Mouse (Mus musculus) myocyte (in vitro differentiated cells): Measurements from ENCODE around the gene Pate3. TPM values are rescaled to one million over a fixed set of nuclear protein-coding genes. Genes with fewer than 3 reads are reported as not detected.
A peak's percentile ranks its signal among the peaks of the same experiment; 100 is the strongest.
"Not testable (repeated sequence)": the region's sequence is repeated elsewhere in the genome, so short reads cannot be mapped to it uniquely, and the experiment has no call there.

Experiments used
- H3K27me3 ChIP-seq: one replicate; pipeline ENCODE4 v1.6.1; 2011; ENCODE audit not compliant: control insufficient read depth, insufficient read depth, insufficient read length
- H3K36me3 ChIP-seq: one replicate; pipeline ENCODE4 v1.6.1; 2011; ENCODE audit not compliant: control insufficient read depth, insufficient read depth
- H3K4me2 ChIP-seq: one replicate; pipeline ENCODE4 v1.6.1; 2011; ENCODE audit warnings: low read depth, control low read depth
- H3K4me3 ChIP-seq: one replicate; pipeline ENCODE4 v1.5.1; 2011; ENCODE audit warnings: mild to moderate bottlenecking, control low read depth, moderate library complexity
- H3K79me2 ChIP-seq: one replicate; pipeline ENCODE4 v1.6.1; 2011; ENCODE audit not compliant: control insufficient read depth, insufficient read depth
- H3ac ChIP-seq: one replicate; pipeline ENCODE4 v1.6.1; 2011; ENCODE audit not compliant: control insufficient read depth, insufficient read length
- CEBPB ChIP-seq: IDR thresholded peaks from 2 replicates; pipeline ENCODE4 v1.6.1; 2011; ENCODE audit warnings: mild to moderate bottlenecking, moderate library complexity; ENCODE audit not compliant: poor library complexity, insufficient read depth, severe bottlenecking
- E2F4 ChIP-seq: IDR thresholded peaks from one replicate; pipeline ENCODE4 v1.6.1; 2011; ENCODE audit warnings: mild to moderate bottlenecking, control low read depth, moderate library complexity; ENCODE audit not compliant: insufficient read depth
- MAX ChIP-seq: IDR thresholded peaks from one replicate; pipeline ENCODE4 v1.6.1; 2011; ENCODE audit warnings: low read depth, mild to moderate bottlenecking, control low read depth
- MYOD1 ChIP-seq, 3 experiments: IDR thresholded peaks; one replicate each; pipeline ENCODE4 v1.6.1; 2011; ENCODE audit warnings: control low read depth in 2 of 3, low read depth in 2 of 3, mild to moderate bottlenecking in 2 of 3, moderate library complexity in 1 of 3; ENCODE audit not compliant: insufficient read length in 2 of 3, control insufficient read depth in 1 of 3
- MYOG ChIP-seq, 3 experiments: IDR thresholded peaks; one replicate each; pipeline ENCODE4 v1.6.1; 2011; ENCODE audit warnings: control low read depth in 2 of 3, low read depth in 2 of 3, mild to moderate bottlenecking in 2 of 3; ENCODE audit not compliant: insufficient read length in 2 of 3, control insufficient read depth in 1 of 3, insufficient read depth in 1 of 3
- POLR2A ChIP-seq: IDR thresholded peaks from one replicate; pipeline ENCODE4 v1.6.1; 2011; ENCODE audit warnings: low read depth, mild to moderate bottlenecking, control low read depth, moderate library complexity; ENCODE audit not compliant: insufficient read length
- POLR2AphosphoS2 ChIP-seq: IDR thresholded peaks from one replicate; pipeline ENCODE4 v1.6.1; 2011; ENCODE audit warnings: low read depth, control low read depth; ENCODE audit not compliant: insufficient read length
- REST ChIP-seq: IDR thresholded peaks from one replicate; pipeline ENCODE4 v1.6.1; 2011; ENCODE audit warnings: mild to moderate bottlenecking, control low read depth, moderate library complexity; ENCODE audit not compliant: insufficient read depth, insufficient read length
- SRF ChIP-seq: IDR thresholded peaks from one replicate; pipeline ENCODE4 v1.6.1; 2011; ENCODE audit warnings: low read depth; ENCODE audit not compliant: control insufficient read depth, insufficient read length
- TCF12 ChIP-seq: IDR thresholded peaks from one replicate; pipeline ENCODE4 v1.6.1; 2011; ENCODE audit warnings: mild to moderate bottlenecking, control low read depth; ENCODE audit not compliant: poor library complexity, insufficient read depth, severe bottlenecking
- TCF3 ChIP-seq: IDR thresholded peaks from one replicate; pipeline ENCODE4 v1.6.1; 2011; ENCODE audit warnings: low read depth, control low read depth; ENCODE audit not compliant: insufficient read length
- USF1 ChIP-seq: IDR thresholded peaks from one replicate; pipeline ENCODE4 v1.6.1; 2011; ENCODE audit warnings: low read depth, mild to moderate bottlenecking, control low read depth, moderate library complexity
- polyA plus RNA-seq: library from polyadenylated mRNA; unstranded; fragments of >200 nt; fragmentation: generic; extraction: Trizol; gene quantifications from one replicate; pipeline ENCODE4 v1.2.1, GENCODE M21; 2012; ENCODE audit warnings: missing spikeins

Pate3 gene
- not detected for polyA plus RNA-seq

DNA sequence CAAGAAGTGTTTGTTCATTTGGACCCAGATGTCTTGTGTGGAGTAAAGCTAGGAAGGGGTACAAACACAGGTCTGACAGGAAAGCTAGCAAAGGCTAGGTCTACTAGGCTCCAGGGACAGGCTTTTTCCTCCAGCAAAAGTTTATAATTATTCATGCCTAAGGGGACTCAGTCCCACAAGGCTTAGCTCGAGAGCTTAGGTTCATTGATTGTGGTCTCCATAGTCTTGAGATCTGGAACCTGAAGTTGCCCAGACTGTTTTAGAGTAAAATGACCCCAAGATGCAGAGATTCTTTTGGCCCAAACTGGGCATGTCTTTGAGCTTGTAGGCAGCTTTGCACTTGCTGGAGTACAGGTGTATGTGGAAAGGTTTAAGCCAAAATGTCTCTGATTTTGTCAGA lies at the start of gene Pate3:
TSS of gene Pate3 (minus strand) at position 101 of the 400 bp plus-strand sequence.
- Histone ChIP-seq H3ac (no peak within 1 kb of the TSS), H3K36me3 (no peaks in the 10 kb centered on the region), H3K79me2 (no peaks in the 10 kb centered on the region), H3K27me3 (no peaks in the 10 kb centered on the region), H3K4me2 (no peak within 1 kb of the TSS), H3K4me3 (no peak within 1 kb of the TSS)
- TF ChIP-seq SRF (no peak), TCF3 (no peak), MYOD1 (IDR thresholded peaks at IDR 0.05; ENCODE audit: control insufficient read depth in 1 of 3, insufficient read length in 2 of 3, low read depth in 2 of 3) (no peak), POLR2A (no peak), E2F4 (no peak), CEBPB (no peak), REST (no peak), USF1 (no peak), MYOG (IDR thresholded peaks at IDR 0.05; ENCODE audit: control insufficient read depth in 1 of 3, insufficient read depth in 1 of 3, insufficient read length in 2 of 3, low read depth in 2 of 3) (no peak), POLR2AphosphoS2 (no peak), TCF12 (no peak), MAX (no peak)

DNA sequence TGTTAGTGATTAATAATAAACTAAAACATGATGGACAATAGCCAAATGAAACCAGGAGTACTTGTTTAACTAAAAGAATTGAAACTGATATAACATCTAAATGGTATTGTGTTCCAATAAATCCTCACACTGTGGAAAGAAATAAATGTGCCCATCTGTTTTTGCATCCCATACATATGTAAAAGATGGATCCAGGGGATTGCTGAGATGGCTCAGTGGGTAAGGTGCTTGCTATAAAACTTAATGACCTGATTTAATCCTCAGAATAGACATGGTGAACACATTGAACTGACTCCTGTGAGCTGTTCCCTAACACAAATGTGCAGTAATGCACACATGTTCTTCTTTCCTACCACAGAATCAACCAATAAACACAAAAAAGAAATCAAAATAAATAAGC lies 43.9 kb upstream of the Pate3 start:
- Histone ChIP-seq H3K4me2 (no peak overlapping the region), H3ac (no peak overlapping the region), H3K4me3 (no peak overlapping the region), H3K36me3 (no peaks in the 10 kb centered on the region), H3K27me3 (no peaks in the 10 kb centered on the region), H3K79me2 (no peaks in the 10 kb centered on the region)
- TF ChIP-seq CEBPB (no peak), USF1 (no peak), E2F4 (no peak), MYOD1 (IDR thresholded peaks at IDR 0.05; ENCODE audit: control insufficient read depth in 1 of 3, insufficient read length in 2 of 3, low read depth in 2 of 3) (no peak), POLR2A (no peak), POLR2AphosphoS2 (no peak), TCF12 (no peak), TCF3 (no peak), MAX (no peak), REST (no peak), MYOG (IDR thresholded peaks at IDR 0.05; ENCODE audit: control insufficient read depth in 1 of 3, insufficient read depth in 1 of 3, insufficient read length in 2 of 3, low read depth in 2 of 3) (no peak), SRF (no peak)

DNA sequence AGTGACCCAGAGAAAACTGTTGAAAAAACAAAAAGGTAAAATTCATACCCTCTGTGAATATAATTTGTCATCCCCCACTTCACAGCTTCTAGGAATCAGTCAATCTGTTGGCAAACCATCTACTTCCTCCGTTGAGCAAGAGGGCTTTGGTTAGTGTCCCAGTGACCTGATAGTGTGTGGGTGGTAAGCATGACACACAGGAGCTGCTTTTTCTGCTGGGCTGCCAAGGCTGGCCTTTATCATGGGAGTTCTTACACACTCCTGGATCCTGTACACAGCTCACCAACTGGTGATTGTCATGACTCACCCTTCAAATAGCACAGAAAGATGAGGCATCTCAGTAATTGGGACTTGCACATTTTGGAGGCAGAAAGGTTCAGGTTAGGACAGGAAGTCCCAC lies 39.0 kb upstream of the Pate3 start, which contains the start of gene Pate1:
TSS of gene Pate1 (minus strand) at position 378 of the 400 bp plus-strand sequence.
- peak within 1 kb of the TSS; percentile 52 for H3K4me2 ChIP-seq

DNA sequence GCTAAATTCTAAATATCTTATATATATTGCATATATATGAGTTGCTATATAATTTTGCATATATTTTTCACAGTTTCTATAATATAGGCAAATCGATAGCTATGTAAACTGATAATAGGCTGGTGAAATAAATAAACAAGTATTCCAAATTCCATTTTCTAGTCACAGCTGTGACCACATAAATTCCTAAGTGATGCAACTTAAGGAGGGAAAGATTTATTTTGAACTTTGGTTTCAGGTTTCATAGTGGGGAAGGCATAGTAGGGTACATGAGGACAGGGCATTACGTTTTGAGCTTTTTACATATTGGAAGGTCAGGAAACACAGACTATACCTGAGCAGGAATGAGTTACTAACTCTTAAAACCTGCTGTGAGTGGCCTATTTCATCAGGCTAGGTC lies 25.6 kb upstream of the Pate3 start:
- Histone ChIP-seq H3K36me3 (no peaks in the 10 kb centered on the region), H3K4me3 (no peak overlapping the region), H3ac (no peak overlapping the region), H3K4me2 (peak overlapping the region; percentile 67), H3K27me3 (no peaks in the 10 kb centered on the region), H3K79me2 (no peaks in the 10 kb centered on the region)
- peak; percentile 79 for TF ChIP-seq CEBPB
- no peak for TF ChIP-seq USF1
- TF ChIP-seq SRF = no peak

More for the DNA sequence above, 39.0 kb upstream of the Pate3 start, which contains the start of gene Pate1:
- Histone ChIP-seq H3K79me2 (no peaks in the 10 kb centered on the region), H3K27me3 (no peaks in the 10 kb centered on the region), H3K4me3 (no peak within 1 kb of the TSS), H3K36me3 (no peaks in the 10 kb centered on the region), H3ac (no peak within 1 kb of the TSS)
- peak; percentile 89 for TF ChIP-seq CEBPB
- TF ChIP-seq MYOD1 (IDR thresholded peaks at IDR 0.05; ENCODE audit: control insufficient read depth in 1 of 3, insufficient read length in 2 of 3, low read depth in 2 of 3) = peak in 1 of 3 experiments; percentile 23
- TF ChIP-seq MYOG (IDR thresholded peaks at IDR 0.05; ENCODE audit: control insufficient read depth in 1 of 3, insufficient read depth in 1 of 3, insufficient read length in 2 of 3, low read depth in 2 of 3) = no peak

DNA sequence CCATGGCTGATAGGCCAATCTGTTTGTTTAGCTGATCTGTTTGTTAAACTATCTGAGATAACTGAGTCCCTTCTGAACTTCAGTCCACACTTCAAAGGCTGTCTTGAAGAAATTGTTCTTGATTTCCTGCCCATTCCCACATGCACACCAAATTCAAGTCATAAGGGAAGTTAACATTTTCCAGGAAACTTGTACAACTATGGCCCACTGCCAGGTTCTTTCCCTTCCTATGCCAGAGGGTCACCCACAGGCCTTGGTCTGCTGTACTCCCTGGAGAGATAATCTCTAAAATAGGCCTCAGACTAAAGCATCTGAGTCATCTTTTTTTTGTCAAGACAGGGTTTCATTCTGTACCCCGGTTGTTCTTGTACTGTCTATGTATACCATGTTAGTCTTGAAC lies 15.0 kb downstream of the Pate3 start:
- no peak for TF ChIP-seq E2F4
- TF ChIP-seq POLR2A = no peak
- TF ChIP-seq MYOG (IDR thresholded peaks at IDR 0.05; ENCODE audit: control insufficient read depth in 1 of 3, insufficient read depth in 1 of 3, insufficient read length in 2 of 3, low read depth in 2 of 3) = no peak
- TF ChIP-seq MYOD1 (IDR thresholded peaks at IDR 0.05; ENCODE audit: control insufficient read depth in 1 of 3, insufficient read length in 2 of 3, low read depth in 2 of 3) = no peak
- no peak for TF ChIP-seq SRF
- TF ChIP-seq TCF3 = no peak
- no peak for TF ChIP-seq POLR2AphosphoS2
- no peak for TF ChIP-seq REST
- H3K4me2 ChIP-seq = no peak overlapping the region
- H3ac ChIP-seq = no peak overlapping the region
- H3K27me3 ChIP-seq = no peaks in the 10 kb centered on the region
- no peaks in the 10 kb centered on the region for H3K36me3 ChIP-seq
- no peak overlapping the region for H3K4me3 ChIP-seq
- no peaks in the 10 kb centered on the region for H3K79me2 ChIP-seq

DNA sequence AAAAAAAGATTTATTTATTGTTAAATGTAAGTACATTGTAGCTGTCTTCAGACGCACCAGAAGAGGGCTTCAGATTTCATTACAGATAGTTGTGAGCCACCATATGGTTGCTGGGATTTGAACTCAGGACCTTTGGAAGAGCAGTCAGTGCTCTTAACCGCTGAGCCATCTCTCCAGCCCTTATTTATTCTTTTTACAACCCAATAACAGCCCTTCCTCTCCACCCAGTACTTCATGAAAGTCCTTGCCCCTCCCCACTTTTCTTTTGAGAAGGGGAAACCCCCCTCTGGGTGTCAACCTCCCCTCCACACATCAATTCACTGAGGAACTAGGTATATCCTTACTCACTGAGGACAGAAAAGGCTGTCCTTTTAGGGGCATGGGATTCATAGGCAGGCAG lies 31.2 kb downstream of the Pate3 start:
- H3K4me2 ChIP-seq, H3K27me3 ChIP-seq, H3ac ChIP-seq, H3K4me3 ChIP-seq, H3K79me2 ChIP-seq, H3K36me3 ChIP-seq: not testable (repeated sequence)
